Mouse (Mus musculus): ENCODE measurements around the gene Atl1. TPM values are rescaled to one million over a fixed set of nuclear protein-coding genes. Genes with fewer than 3 reads are reported as not detected.

Gene Atl1
- polyA plus RNA-seq, 1 experiment = 0.50 TPM

DNA sequence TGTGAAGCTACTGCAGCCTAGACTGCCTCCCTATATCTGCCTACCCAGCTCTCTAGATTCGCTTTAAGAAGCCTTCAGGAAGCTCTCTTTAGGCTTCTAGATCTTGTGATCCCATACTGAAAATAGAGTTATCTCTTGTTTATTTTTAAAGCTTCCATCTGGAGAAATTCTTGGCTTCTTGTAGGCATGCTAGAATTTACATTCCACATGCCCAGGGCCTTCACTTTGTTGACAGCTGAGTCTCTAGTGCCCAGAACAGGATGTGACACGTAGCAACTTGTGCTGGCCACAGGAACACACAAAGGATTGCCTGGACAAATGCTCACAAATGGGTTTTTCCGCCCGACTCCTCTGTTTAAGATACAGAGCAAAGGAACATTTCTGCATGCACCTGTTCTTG lies 123.5 kb downstream of the Atl1 start:
- 84% methylated on average over 4 of the region's 4 CpGs for WGBS
- H3K4me1 ChIP-seq (ENCODE audit: control insufficient read depth, insufficient read depth, low read length) = no peaks in the 10 kb centered on the region
- TF ChIP-seq CTCF (IDR thresholded peaks at IDR 0.05; ENCODE audit: control insufficient read depth, insufficient read depth, low read length) = no peak
- no peak for TF ChIP-seq POLR2A (IDR thresholded peaks at IDR 0.05; ENCODE audit: borderline replicate concordance, control insufficient read depth, low read depth, low read length)
- no peak overlapping the region for H3K4me3 ChIP-seq (replicated peaks; ENCODE audit: control insufficient read depth, low read depth, low read length)
- H3K27ac ChIP-seq (ENCODE audit: control insufficient read depth, insufficient read depth, low read depth, low read length, poor library complexity) = no peak overlapping the region

Other genes starting within 250 kb of the Atl1 start
- 10.9 and 15.5 TPM in 2 replicates for gene Sos2, start 210.8 kb upstream of the Atl1 start, polyA plus RNA-seq (2011; ENCODE audit: insufficient read depth, insufficient read length, low replicate concordance, missing spikeins)
- 2.2 and 6.8 TPM in 2 replicates for gene L2hgdh, start 167.7 kb upstream of the Atl1 start, polyA plus RNA-seq (2011; ENCODE audit: insufficient read depth, insufficient read length, low replicate concordance, missing spikeins)
- gene Atp5s, start 167.7 kb upstream of the Atl1 start, polyA plus RNA-seq (2011; ENCODE audit: insufficient read depth, insufficient read length, low replicate concordance, missing spikeins) = 8.4 and 11.4 TPM in 2 replicates
- 3.9 and 5.0 TPM in 2 replicates for gene Cdkl1, start 101.3 kb upstream of the Atl1 start, polyA plus RNA-seq (2011; ENCODE audit: insufficient read depth, insufficient read length, low replicate concordance, missing spikeins)
- gene Map4k5, start 586 bp downstream of the Atl1 start, polyA plus RNA-seq (2011; ENCODE audit: insufficient read depth, insufficient read length, low replicate concordance, missing spikeins) = 21.5 and 25.7 TPM in 2 replicates
- gene Sav1, start 94.4 kb downstream of the Atl1 start, polyA plus RNA-seq (2011; ENCODE audit: insufficient read depth, insufficient read length, low replicate concordance, missing spikeins) = 22.9 and 28.9 TPM in 2 replicates
- 19.3 and 28.5 TPM in 2 replicates for gene Nin, start 221.1 kb downstream of the Atl1 start, polyA plus RNA-seq (2011; ENCODE audit: insufficient read depth, insufficient read length, low replicate concordance, missing spikeins)

Data from bone marrow, adult 2 months (tissue).